Mouse (Mus musculus): Measurements from ENCODE around the gene Retreg2.

The Retreg2 gene

DNA sequence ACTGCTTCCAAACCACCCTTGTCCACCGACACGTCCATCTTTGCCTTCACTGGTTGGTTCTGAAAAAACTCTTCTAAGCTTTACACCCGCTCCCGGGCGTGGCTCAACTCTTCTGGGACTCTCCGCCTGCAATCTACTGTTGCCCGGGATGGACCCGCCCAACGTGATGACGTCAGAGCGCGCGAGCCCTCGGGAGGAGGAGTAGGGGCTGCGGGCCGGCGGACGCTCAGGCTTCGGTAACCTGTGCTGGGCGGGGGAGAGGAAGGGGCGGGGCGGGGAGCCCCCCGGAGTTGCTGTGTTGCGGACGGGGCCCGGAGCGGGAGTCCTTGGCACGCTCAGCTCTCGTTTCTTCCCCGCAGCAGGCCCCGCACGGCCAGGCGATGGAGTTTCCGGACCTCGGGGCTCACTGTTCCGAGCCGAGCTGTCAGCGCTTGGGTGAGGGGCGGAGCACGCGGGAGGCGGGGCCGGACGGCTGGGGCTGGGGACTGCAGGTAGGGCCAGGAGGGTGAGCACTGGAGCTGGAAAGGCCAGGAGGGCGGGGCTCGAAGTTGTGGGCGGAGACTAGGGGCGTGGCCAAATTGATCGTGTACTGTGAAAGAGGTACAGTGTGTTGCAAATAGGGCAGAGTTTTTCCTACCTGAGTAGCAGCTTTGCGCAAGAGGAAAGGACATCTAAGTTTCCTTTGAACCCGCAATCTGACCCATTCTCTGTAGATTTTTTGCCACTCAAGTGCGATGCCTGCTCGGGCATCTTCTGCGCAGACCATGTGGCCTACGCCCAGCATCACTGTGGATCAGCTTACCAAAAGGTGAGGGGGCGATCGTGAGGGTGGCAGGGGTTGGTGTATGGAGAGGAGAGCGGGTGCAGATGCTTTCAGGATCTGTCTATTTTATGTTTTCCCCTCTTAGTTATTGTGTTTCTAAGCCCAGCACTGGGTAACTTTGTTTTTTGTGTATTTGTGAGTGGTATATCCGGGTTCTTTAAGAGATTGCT, 26.2 kb downstream of the Retreg2 start, which contains the start of gene Zfand2b:
Zfand2b (plus strand) TSS at position 175 of the 993 bp plus-strand sequence.
- peak; percentile 96 to 97 for DNase-seq (ENCODE audit: low spot score in 2 of 2)

- peak; percentile 22 to 60 for DNase-seq (ENCODE audit: low spot score in 2 of 2)
These were observed 36.9 kb downstream of the Retreg2 start for GRCm38 (mm10) chr1:75179334-75180104.

- DNase-seq (ENCODE audit: low spot score in 2 of 2): peak; percentile 84 to 90
These were observed 37.6 kb downstream of the Retreg2 start, which contains the start of gene Abcb6 for GRCm38 (mm10) chr1:75180105-75180590. Gene Abcb6, minus strand, starts transcription at chr1:75180392.

DNA sequence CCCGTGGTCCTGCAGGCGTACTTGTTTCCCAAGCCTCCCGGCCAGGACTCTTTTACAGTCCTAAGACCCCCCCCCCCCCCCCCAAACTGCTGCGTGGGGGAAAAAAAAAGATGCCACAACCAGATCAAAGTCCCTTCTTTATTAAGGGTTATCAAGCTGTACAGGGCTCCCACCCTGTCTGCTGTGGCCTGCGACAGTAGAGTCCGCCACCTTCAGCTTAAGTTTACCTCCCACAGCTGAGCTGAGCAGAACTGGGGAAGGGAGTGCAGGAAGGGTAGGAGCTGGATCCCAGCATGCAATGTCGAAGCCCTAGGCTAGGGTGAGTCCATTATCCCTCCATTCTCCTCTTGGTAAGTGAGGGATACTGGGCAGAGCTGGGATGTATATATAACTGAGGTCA, 38.2 kb downstream of the Retreg2 start:
- DNase-seq (ENCODE audit: low spot score in 2 of 2): no peak

GRCm38 (mm10) chr1:75181377-75181870, 38.8 kb downstream of the Retreg2 start:
- DNase-seq (ENCODE audit: low spot score in 2 of 2): no peak

DNA sequence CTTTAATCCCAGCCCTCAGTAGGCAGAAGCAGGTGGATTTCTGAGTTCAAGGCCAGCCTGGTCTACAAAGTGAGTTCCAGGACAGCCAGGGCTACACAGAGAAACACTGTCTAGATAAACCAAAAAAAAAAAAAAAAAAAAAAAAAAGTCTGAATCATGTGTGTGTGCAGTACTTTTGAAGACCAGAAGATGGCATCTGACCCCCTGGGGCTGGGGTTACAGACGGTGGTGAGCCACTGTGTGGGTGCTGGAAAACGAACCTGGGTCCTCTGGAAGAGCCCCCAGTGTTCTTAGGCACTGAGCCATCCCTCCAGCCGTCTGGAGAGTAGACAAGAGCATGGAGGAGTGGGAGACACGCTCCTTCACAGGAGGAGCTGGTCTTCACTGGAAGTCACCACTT, 39.6 kb downstream of the Retreg2 start:
- DNase-seq (ENCODE audit: low spot score in 2 of 2): no peak

GRCm38 (mm10) chr1:75185495-75185894, 42.9 kb downstream of the Retreg2 start:
- no peak for DNase-seq (ENCODE audit: low spot score in 2 of 2)

DNA sequence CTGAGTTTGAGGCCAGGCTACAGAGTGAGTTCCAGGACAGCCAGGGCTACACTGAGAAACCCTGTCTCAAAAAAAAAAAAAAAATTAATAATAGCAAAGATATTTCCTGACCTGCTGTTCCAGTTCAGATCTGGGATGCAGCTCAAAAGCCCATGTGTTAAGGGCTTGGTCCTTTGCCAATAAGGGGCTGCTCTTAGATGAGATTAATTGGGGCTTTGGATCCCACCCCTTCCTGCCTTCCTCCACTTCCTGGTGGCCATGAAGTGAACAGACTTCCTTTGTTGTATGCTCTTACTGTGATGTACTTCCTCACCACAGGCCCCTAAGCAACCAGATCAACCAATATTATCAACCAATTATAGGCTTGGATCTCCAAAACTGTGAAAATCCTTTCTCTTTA, 44.5 kb downstream of the Retreg2 start:
- no peak for DNase-seq (ENCODE audit: low spot score in 2 of 2)

GRCm38 (mm10) chr1:75187914-75188483, 45.4 kb downstream of the Retreg2 start:
- DNase-seq (ENCODE audit: low spot score in 2 of 2): no peak

DNA sequence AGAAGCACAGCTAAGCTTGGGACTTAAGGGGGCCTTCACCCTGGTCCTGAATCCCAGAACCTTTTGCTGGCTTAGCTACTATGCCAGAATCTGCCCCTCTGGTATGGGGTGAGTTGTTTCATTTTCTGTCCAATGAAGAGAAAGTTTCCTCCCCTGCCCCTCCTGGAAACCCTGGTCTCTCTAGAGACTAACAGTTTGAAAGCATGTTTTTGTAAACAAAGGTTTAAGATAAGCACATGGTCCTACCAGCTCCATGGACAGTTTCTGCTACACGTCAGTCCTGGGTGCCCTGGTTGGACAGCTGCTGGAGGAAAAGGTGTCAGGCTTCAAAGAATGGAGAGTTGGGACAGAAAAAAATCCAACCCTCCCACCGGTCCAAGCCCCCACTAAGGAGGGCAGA, 48.0 kb downstream of the Retreg2 start:
- no peak for DNase-seq (ENCODE audit: low spot score in 2 of 2)

DNA sequence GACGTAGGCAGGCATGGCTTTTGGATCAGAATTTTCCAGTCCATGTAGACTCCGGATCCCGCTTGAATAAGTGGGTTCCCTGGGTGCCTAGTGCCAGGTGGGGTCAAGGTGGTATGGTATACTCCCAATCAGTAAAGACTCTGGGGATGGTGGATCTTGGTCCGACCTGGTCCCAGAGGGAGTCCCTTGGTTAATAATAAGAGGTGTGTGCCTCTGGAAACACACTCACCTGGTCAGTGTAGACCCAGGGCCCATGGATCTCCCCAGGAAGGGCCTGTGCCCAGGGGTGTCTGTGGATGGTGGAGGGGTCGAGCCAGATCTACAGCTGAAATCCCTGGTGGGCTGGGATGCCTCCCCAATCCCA, 48.7 kb downstream of the Retreg2 start:
- DNase-seq (ENCODE audit: low spot score in 2 of 2): no peak

- peak; percentile 97 to 98 for DNase-seq (ENCODE audit: low spot score in 2 of 2)
These were observed 49.2 kb downstream of the Retreg2 start, which contains the start of the genes Ankzf1 and Atg9a for GRCm38 (mm10) chr1:75191622-75192402. Gene Ankzf1, plus strand, starts transcription at chr1:75192151. Gene Atg9a, minus strand, starts transcription at chr1:75192196.

DNA sequence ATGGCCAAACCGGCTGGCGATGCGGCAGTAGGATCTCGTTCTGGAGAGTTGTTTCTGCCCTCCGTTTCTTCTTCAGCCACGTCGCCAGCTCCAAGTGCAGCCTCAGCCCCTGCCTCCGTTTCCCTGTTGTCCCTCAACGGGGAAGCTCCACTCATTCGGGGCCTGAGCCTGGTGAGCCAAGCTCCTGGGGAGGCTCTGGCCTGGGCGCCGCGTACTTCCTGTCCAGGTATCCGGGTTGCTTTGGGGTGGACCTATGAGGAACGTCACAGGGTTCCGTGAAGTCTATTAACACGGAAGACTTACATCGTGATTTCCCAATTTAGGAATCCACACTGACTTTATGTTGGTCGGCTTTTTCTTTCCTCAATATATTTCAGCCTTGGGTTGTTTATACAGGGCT, 49.9 kb downstream of the Retreg2 start:
- DNase-seq (ENCODE audit: low spot score in 2 of 2): peak in 1 of 2 experiments; percentile 46
